Mouse (Mus musculus) neural tube, embryonic 13.5 days (tissue): ENCODE data around the gene Tmem273. TPM values are rescaled to one million over a fixed set of nuclear protein-coding genes. Genes with fewer than 3 reads are reported as not detected.

Experiments used
- ATAC-seq: fragments of 200-750 bp; cut with Nextera tagmentation; 2 replicates; pipeline ENCODE4 v1.8.0; 2017; ENCODE audit warnings: low read depth, mild to moderate bottlenecking, moderate TSS enrichment, moderate library complexity
- H3K27ac ChIP-seq: fragments of 300-500 bp; sonication (generic); replicated peaks from 2 replicates; pipeline ENCODE4 v1.5.1; 2015; ENCODE audit warnings: moderate library complexity, mild to moderate bottlenecking, inconsistent platforms
- H3K27me3 ChIP-seq: fragments of 300-500 bp; sonication (generic); 2 replicates; pipeline ENCODE4 v1.6.1; 2015; ENCODE audit warnings: mild to moderate bottlenecking, inconsistent platforms
- H3K36me3 ChIP-seq: fragments of 300-500 bp; sonication (generic); 2 replicates; pipeline ENCODE4 v1.6.1; 2015; ENCODE audit warnings: mild to moderate bottlenecking, inconsistent platforms
- H3K4me1 ChIP-seq: fragments of 300-500 bp; sonication (generic); replicated peaks from 2 replicates; pipeline ENCODE4 v1.6.1; 2015; ENCODE audit warnings: inconsistent platforms
- H3K4me2 ChIP-seq: fragments of 300-500 bp; sonication (generic); 2 replicates; pipeline ENCODE4 v1.6.1; 2015; ENCODE audit warnings: inconsistent platforms, mild to moderate bottlenecking, moderate library complexity
- H3K4me3 ChIP-seq: fragments of 300-500 bp; sonication (generic); 2 replicates; pipeline ENCODE4 v1.5.1; 2015; ENCODE audit warnings: mild to moderate bottlenecking, inconsistent platforms
- H3K9ac ChIP-seq: fragments of 300-500 bp; sonication (generic); 2 replicates; pipeline ENCODE4 v1.6.1; 2015; ENCODE audit warnings: moderate library complexity, mild to moderate bottlenecking, inconsistent platforms
- H3K9me3 ChIP-seq: fragments of 300-500 bp; sonication (generic); 2 replicates; pipeline ENCODE4 v1.6.1; 2016; ENCODE audit warnings: inconsistent platforms
- WGBS: fragments of 180-500 bp; shearing (Covaris S2); methylation state at CpG from one replicate; pipeline ENCODE4 v1.1.7; 2015; 5-methylcytosine and 5-hydroxymethylcytosine counted together
- polyA plus RNA-seq: library from polyadenylated mRNA; unstranded; fragments of >200 nt; fragmentation: Nextera tagmentation; extraction: Ambion mirVana; gene quantifications from 2 replicates; pipeline ENCODE4 v1.2.1, GENCODE M21; 2015

Gene Tmem273
- polyA plus RNA-seq, 1 experiment from 2014 or later, result 0.87 TPM

GRCm38 (mm10) chr14:32835596-32835995, 49.8 kb downstream of the Tmem273 start:
- H3K4me3 ChIP-seq, result no peak overlapping the region
- no peak for ATAC-seq

GRCm38 (mm10) chr14:32836191-32836590, 50.4 kb downstream of the Tmem273 start:
- Histone ChIP-seq H3K4me2 (no peak overlapping the region), H3K9me3 (no peaks in the 10 kb centered on the region), H3K27ac (no peak overlapping the region), H3K9ac (no peak overlapping the region), H3K4me3 (no peak overlapping the region), H3K36me3 (no peaks in the 10 kb centered on the region), H3K27me3 (peaks cover 3% of the 10 kb centered on the region; the same call in 1 of the 2 replicates), H3K4me1 (no peaks in the 10 kb centered on the region)
- ATAC-seq, result no peak
- 91% methylated on average over 11 of the region's 11 CpGs for WGBS

More at GRCm38 (mm10) chr14:32835596-32835995, 49.8 kb downstream of the Tmem273 start:
- 0 out of 2 replicates have a peak, but pooled peaks cover under 1% of the 10 kb centered on the region for H3K9me3 ChIP-seq
- no peak overlapping the region for H3K27ac ChIP-seq
- H3K4me1 ChIP-seq, result no peaks in the 10 kb centered on the region
- peaks cover 3% of the 10 kb centered on the region; the same call in 1 of the 2 replicates for H3K27me3 ChIP-seq
- H3K36me3 ChIP-seq, result no peaks in the 10 kb centered on the region
- 91% methylated on average over 14 of the region's 14 CpGs for WGBS
- no peak overlapping the region for H3K4me2 ChIP-seq
- no peak overlapping the region for H3K9ac ChIP-seq

DNA sequence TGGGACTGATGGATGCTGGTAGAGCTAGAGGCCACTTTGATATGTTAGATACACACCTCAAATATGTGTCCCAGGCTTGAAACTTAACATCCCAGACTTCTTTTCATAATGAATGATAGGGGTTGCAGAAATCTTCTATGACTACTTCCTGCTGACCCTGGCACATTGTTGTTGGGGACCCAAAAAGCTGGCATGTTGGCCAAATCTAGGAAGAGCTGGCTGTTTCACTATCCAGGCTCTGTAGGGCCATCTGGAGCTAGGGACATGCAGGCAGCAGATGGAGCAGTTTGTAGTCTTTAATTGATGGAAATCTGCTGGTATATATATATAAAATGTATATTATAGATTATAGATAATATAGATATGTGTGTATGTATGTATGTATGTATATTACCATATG, 56.3 kb downstream of the Tmem273 start:
- H3K9me3 ChIP-seq, result no peaks in the 10 kb centered on the region
- no peak overlapping the region for H3K4me2 ChIP-seq
- no peaks in the 10 kb centered on the region for H3K4me1 ChIP-seq
- no peak overlapping the region for H3K4me3 ChIP-seq
- ATAC-seq, result no peak
- no peak overlapping the region for H3K27ac ChIP-seq
- no peak overlapping the region for H3K9ac ChIP-seq
- H3K27me3 ChIP-seq, result peaks cover 3% of the 10 kb centered on the region; the same call in 1 of the 2 replicates
- no peaks in the 10 kb centered on the region for H3K36me3 ChIP-seq

DNA sequence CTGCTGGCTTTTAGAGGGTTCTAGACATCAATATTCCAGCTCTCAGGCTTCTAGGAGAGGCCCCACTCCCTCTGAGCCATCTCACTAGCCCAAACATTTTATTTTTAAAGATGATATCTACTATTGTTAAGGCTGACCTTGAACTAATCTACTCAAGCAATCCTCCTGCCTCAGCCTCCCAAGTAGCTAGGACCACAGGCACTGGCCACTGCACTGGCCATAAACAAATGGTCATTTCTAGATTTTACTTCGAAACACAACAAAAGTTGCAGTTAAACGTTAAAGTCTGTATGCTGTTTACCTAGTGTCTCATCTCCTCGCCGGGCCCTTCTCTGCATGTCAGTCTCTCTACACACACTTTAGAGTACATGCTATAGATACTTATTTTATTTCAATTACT, 68.3 kb downstream of the Tmem273 start:
- Histone ChIP-seq H3K4me3 (no peak overlapping the region), H3K27me3 (peaks cover 23% of the 10 kb centered on the region), H3K4me2 (no peak overlapping the region), H3K9ac (no peak overlapping the region), H3K4me1 (peaks cover 7% of the 10 kb centered on the region; the same call in 1 of the 2 replicates), H3K36me3 (no peaks in the 10 kb centered on the region), H3K27ac (no peak overlapping the region), H3K9me3 (no peaks in the 10 kb centered on the region)
- 86% methylated on average over 4 of the region's 4 CpGs for WGBS
- no peak for ATAC-seq

- peak overlapping the region; percentile 79 for H3K4me2 ChIP-seq
Measured at GRCm38 (mm10) chr14:32856246-32856645, 70.5 kb downstream of the Tmem273 start.

DNA sequence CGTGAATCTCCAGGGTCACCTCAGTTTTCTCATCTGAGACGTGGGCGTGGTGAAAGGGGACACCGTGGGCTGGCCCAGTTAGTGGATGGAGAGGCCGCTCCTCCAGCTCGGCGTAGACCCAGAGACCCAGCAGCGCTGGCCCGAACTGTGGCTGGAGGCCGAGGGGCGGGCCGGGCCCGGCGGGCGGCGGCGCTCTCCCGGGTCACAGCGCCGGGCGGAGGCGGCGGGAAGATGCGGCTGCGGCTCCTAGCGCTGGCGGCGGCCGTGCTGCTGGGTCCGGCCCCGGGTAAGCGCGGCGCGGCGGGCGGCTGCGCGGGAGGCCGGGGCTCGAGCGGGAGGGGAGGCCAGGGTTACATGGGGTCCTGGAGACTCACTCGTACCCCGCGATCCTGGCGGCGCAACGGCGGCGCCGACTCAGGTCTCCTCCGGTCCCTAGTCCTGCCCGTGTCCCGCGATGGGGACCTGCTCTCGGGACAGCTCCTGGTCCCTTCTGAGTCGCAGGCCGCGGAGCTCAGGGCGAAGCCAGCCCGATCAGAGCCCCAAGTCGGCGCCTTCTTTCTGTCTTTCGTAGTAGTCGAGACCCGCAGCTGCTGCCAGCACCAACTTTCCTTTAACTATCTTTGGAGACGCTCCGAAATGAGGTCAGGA, 71.0 kb downstream of the Tmem273 start, which contains the start of gene Vstm4:
Vstm4 (plus strand) TSS at position 76 of the 648 bp plus-strand sequence.
- Histone ChIP-seq H3K9me3 (no peaks in the 10 kb centered on the region), H3K27me3 (peaks cover 23% of the 10 kb centered on the region), H3K4me2 (peak within 1 kb of the TSS; percentile 79), H3K27ac (0 out of 2 replicates have a peak within 1 kb of the TSS, but pooled peaks have one; percentile 14), H3K9ac (peak within 1 kb of the TSS; percentile 75), H3K4me3 (peak within 1 kb of the TSS; percentile 49), H3K36me3 (no peaks in the 10 kb centered on the region), H3K4me1 (peaks cover 25% of the 10 kb centered on the region)
- under 1% methylated on average over 62 of the region's 68 CpGs for WGBS
- peak; percentile 81 for ATAC-seq

More at GRCm38 (mm10) chr14:32856246-32856645, 70.5 kb downstream of the Tmem273 start:
- Histone ChIP-seq H3K4me1 (peaks cover 20% of the 10 kb centered on the region), H3K4me3 (peak overlapping the region; percentile 49), H3K27me3 (peaks cover 23% of the 10 kb centered on the region), H3K9ac (peak overlapping the region; percentile 75; the same call in 1 of the 2 replicates), H3K9me3 (no peaks in the 10 kb centered on the region), H3K36me3 (no peaks in the 10 kb centered on the region), H3K27ac (no peak overlapping the region)
- no peak for ATAC-seq
- 40% methylated on average over 5 of the region's 5 CpGs for WGBS

DNA sequence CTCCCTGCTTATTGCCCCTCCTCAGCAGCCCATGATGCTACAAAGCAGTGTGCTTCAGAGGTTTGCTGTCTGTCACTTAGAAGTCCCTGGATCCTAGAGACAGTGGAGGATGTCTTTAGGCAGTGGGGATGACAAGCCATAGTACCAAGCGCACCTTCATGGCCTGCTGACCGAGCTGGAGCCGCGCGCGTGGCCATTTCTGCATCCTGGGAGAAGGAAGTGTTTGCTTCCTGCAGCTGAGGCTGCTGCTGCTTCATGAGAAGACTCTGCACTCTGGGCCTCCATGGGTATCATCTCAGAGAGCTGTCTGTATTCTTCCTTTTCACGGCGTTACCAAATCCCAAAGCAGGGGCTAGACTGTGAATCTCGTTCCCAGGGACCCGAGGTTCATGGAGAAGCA, 72.6 kb downstream of the Tmem273 start:
- no peak for ATAC-seq
- Histone ChIP-seq H3K4me2 (no peak overlapping the region), H3K9me3 (no peaks in the 10 kb centered on the region), H3K4me1 (peaks cover 26% of the 10 kb centered on the region), H3K9ac (no peak overlapping the region), H3K4me3 (no peak overlapping the region), H3K27ac (no peak overlapping the region), H3K27me3 (peaks cover 23% of the 10 kb centered on the region), H3K36me3 (no peaks in the 10 kb centered on the region)
- WGBS, result 91% methylated on average over 10 of the region's 10 CpGs

DNA sequence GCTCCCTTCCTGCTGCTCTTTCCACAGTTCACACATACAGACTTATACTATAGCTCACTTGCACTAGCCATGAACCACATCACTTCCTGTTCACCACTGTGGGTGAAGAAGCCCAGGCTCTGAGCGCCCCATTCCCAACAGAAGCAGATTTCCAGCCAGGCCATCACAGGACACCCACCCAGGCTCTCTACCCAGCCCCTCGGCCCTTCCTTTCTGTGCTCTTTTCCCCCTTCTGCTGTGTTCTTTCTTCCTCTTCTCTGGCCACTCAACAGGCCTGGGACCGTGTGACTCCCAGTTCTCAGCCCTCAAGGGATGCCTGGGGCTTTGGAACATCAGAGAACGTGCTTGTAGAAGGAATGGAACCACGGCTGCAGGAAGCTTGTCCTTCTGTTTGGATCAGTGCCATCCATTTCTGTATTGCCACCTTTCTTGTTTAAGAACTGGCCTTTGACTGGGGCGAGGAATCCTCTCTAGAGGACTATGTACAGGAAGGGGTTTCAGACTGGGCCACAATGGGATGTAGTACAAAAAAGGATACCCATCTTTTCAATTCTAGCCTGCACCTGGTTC, 73.3 kb downstream of the Tmem273 start:
- Histone ChIP-seq H3K9ac (no peak overlapping the region), H3K36me3 (no peaks in the 10 kb centered on the region), H3K27me3 (peaks cover 23% of the 10 kb centered on the region), H3K9me3 (no peaks in the 10 kb centered on the region), H3K4me2 (no peak overlapping the region), H3K27ac (no peak overlapping the region), H3K4me3 (no peak overlapping the region), H3K4me1 (peaks cover 26% of the 10 kb centered on the region)
- ATAC-seq, result no peak
- 82% methylated on average over 6 of the region's 6 CpGs for WGBS

DNA sequence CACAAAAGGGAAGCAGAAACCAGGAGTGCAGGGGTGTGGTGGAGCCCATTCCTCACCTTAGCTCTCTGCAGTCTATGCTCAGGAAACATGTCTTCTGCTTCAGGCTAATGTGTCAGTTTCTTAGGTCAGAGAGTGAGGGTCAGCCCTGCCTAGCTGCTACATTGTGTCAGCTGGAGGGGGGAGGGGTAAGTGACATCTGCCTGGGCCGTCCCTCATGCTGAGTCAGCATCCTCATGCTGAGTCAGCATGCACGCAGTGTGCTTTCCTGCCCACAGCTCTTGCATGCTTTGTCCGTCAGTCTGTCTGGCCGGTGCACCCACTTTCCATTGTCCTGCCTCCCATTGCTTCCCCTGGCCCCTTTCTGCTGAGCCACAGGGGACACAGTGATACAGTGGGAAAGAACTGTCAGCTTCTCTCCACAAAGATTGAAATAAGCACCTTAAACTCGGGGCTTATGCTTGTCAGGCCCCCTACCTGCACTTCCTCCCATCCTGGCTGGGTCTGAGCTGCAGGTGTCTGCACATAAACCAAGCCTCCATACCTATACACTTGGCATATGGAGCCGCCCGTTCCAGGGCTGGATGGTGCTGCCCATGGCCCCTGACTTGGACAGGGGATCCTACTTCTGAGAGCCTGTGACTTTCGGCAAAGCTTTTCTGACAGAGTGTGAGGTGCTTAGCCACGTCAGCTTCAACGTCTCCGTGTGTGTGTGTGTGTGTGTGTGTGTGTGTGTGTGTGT, 74.2 kb downstream of the Tmem273 start:
- Histone ChIP-seq H3K9ac (no peak overlapping the region), H3K4me2 (no peak overlapping the region), H3K27ac (no peak overlapping the region), H3K27me3 (peaks cover 23% of the 10 kb centered on the region), H3K4me1 (peaks cover 26% of the 10 kb centered on the region), H3K36me3 (no peaks in the 10 kb centered on the region), H3K4me3 (no peak overlapping the region), H3K9me3 (no peaks in the 10 kb centered on the region)
- 63% methylated on average over 11 of the region's 11 CpGs for WGBS
- no peak for ATAC-seq

GRCm38 (mm10) chr14:32861149-32861581, 75.4 kb downstream of the Tmem273 start:
- Histone ChIP-seq H3K27ac (no peak overlapping the region; the same call in 1 of the 2 replicates), H3K4me1 (peaks cover 26% of the 10 kb centered on the region), H3K9ac (no peak overlapping the region), H3K4me2 (no peak overlapping the region), H3K4me3 (no peak overlapping the region), H3K36me3 (no peaks in the 10 kb centered on the region), H3K9me3 (no peaks in the 10 kb centered on the region), H3K27me3 (peaks cover 21% of the 10 kb centered on the region)
- 30% methylated on average over 6 of the region's 6 CpGs for WGBS
- no peak for ATAC-seq

GRCm38 (mm10) chr14:32861656-32862055, 75.9 kb downstream of the Tmem273 start:
- Histone ChIP-seq H3K9ac (no peak overlapping the region), H3K4me1 (peaks cover 26% of the 10 kb centered on the region), H3K27ac (no peak overlapping the region; the same call in 1 of the 2 replicates), H3K4me3 (no peak overlapping the region), H3K4me2 (no peak overlapping the region), H3K27me3 (peaks cover 16% of the 10 kb centered on the region), H3K9me3 (no peaks in the 10 kb centered on the region), H3K36me3 (no peaks in the 10 kb centered on the region)
- ATAC-seq, result no peak
- WGBS, result 30% methylated on average over 2 of the region's 2 CpGs

DNA sequence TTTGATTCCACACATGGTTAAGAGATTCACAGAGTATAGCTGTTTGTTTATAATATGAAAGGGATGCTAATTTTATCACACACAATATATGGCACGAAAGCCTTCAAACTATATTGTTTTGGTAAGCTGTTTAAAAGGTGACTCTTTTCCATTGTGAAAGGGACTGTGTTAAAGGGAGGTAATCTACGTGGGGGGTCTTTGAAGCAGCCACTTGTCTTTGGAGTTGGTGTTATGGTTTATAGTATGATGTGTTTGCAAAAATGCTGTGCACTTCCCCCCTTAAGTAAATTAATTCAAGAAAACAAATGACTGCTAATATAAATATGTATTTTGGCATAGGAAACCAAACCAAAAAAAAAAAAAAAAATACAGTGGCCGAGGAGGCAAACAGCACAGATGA, 79.6 kb downstream of the Tmem273 start:
- H3K27me3 ChIP-seq, result no peaks in the 10 kb centered on the region
- no peak overlapping the region for H3K27ac ChIP-seq
- no peak for ATAC-seq
- no peak overlapping the region for H3K4me2 ChIP-seq
- H3K4me1 ChIP-seq, result peaks cover 14% of the 10 kb centered on the region
- no peak overlapping the region for H3K9ac ChIP-seq
- H3K4me3 ChIP-seq, result no peak overlapping the region
- H3K36me3 ChIP-seq, result no peaks in the 10 kb centered on the region
- no peaks in the 10 kb centered on the region for H3K9me3 ChIP-seq
- 78% methylated on average over 3 of the region's 3 CpGs for WGBS
